Mouse (Mus musculus) small intestine, adult 2 months (tissue): Measurements from ENCODE around the gene Vmn2r87.
"Not testable (repeated sequence)": the region's sequence is repeated elsewhere in the genome, so short reads cannot be mapped to it uniquely, and the experiment has no call there.

Experiments used
- CTCF ChIP-seq: fragments of 200-500 bp; IDR thresholded peaks from 2 replicates; pipeline ENCODE4 v1.5.1; 2012; ENCODE audit warnings: low read depth, mild to moderate bottlenecking, control low read depth, inconsistent platforms, low read length, moderate library complexity, mixed read lengths; ENCODE audit not compliant: insufficient replicate concordance, insufficient read length; ENCODE audit errors: extremely low read depth
- POLR2A ChIP-seq: fragments of 200-500 bp; IDR thresholded peaks from 2 replicates; pipeline ENCODE4 v1.6.1; 2012; ENCODE audit warnings: low read depth, mild to moderate bottlenecking, control low read depth, inconsistent platforms, low read length, moderate library complexity

GRCm38 (mm10) chr10:130544331-130544730, 47.1 kb upstream of the Vmn2r87 start:
- TF ChIP-seq POLR2A, CTCF: not testable (repeated sequence)
